Mouse (Mus musculus): ENCODE measurements at regions not wholly inside any gene's neighbourhood (a gene's known extent, or its start where the extent isn't known, plus 50 kb on each side); places are given as distances from the start of the nearest gene placed in this dataset.

GRCm38 (mm10) chr11:112473237-112473636 is 308.8 kb upstream of the Sox9 start:
- no peak overlapping the region for H3K4me3 ChIP-seq (ENCODE audit: low read depth, low read length)
- no peaks in the 10 kb centered on the region for H3K4me1 ChIP-seq (ENCODE audit: insufficient read depth)
- no peak overlapping the region for H3K4me2 ChIP-seq (ENCODE audit: low read depth, low read length)
- H3K27me3 ChIP-seq (ENCODE audit: insufficient read depth, low read length): no peaks in the 10 kb centered on the region
- no peaks in the 10 kb centered on the region for H3K36me3 ChIP-seq (replicated peaks; ENCODE audit: insufficient read depth, low read length)
- no peak for ATAC-seq
- H3K27ac ChIP-seq (ENCODE audit: low read depth): no peak overlapping the region
- TF ChIP-seq EP300 (IDR thresholded peaks at IDR 0.05; ENCODE audit: low read depth): no peak
- no peak for TF ChIP-seq CTCF (IDR thresholded peaks at IDR 0.05; ENCODE audit: low read depth)
- H3K9me3 ChIP-seq (ENCODE audit: low read length): no peaks in the 10 kb centered on the region
- 71% methylated on average over 7 of the region's 7 CpGs for WGBS (ENCODE audit: insufficient replicate concordance)
- DNase-seq: no peak
- H3K9ac ChIP-seq (replicated peaks): no peak overlapping the region

GRCm38 (mm10) chr11:112473681-112474080 is 308.3 kb upstream of the Sox9 start:
- Histone ChIP-seq H3K9me3 (ENCODE audit: low read length) (no peaks in the 10 kb centered on the region), H3K4me2 (ENCODE audit: low read depth, low read length) (no peak overlapping the region), H3K4me3 (ENCODE audit: low read depth, low read length) (no peak overlapping the region), H3K27me3 (ENCODE audit: insufficient read depth, low read length) (no peaks in the 10 kb centered on the region), H3K36me3 (replicated peaks; ENCODE audit: insufficient read depth, low read length) (no peaks in the 10 kb centered on the region), H3K9ac (replicated peaks) (no peak overlapping the region), H3K4me1 (ENCODE audit: insufficient read depth) (no peaks in the 10 kb centered on the region), H3K27ac (ENCODE audit: low read depth) (no peak overlapping the region)
- WGBS (ENCODE audit: insufficient replicate concordance): 70% methylated on average over 6 of the region's 6 CpGs
- DNase-seq (no peak), ATAC-seq (no peak)
- TF ChIP-seq EP300 (IDR thresholded peaks at IDR 0.05; ENCODE audit: low read depth) (no peak), CTCF (IDR thresholded peaks at IDR 0.05; ENCODE audit: low read depth) (no peak)

DNA sequence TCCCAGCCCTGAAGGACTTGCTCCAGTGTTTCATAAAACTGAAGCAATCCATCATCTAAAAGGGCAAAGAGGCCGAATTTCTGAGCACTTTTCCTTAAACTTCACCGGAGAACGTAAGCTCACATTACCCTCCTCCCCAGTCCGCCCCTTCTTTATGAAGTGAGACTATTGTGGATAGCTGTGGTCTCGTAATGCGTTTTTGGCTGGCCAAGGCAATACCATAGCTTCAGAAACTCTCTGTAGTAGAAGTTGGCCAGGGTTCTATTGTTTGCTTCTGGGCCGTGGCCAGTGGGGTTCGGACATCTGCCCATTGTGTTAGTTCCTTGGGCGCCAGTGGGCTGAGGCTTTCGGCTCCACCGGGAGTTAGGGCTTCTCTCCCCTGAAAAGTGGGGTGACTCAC is 301.7 kb upstream of the Sox9 start:
- Histone ChIP-seq H3K27me3 (ENCODE audit: insufficient read depth, low read length) (no peaks in the 10 kb centered on the region), H3K4me1 (ENCODE audit: insufficient read depth) (no peaks in the 10 kb centered on the region), H3K9me3 (ENCODE audit: low read length) (no peaks in the 10 kb centered on the region), H3K36me3 (replicated peaks; ENCODE audit: insufficient read depth, low read length) (no peaks in the 10 kb centered on the region), H3K4me2 (ENCODE audit: low read depth, low read length) (no peak overlapping the region), H3K4me3 (ENCODE audit: low read depth, low read length) (no peak overlapping the region), H3K9ac (replicated peaks) (no peak overlapping the region), H3K27ac (ENCODE audit: low read depth) (no peak overlapping the region)
- no peak for ATAC-seq
- no peak for DNase-seq
- no peak for TF ChIP-seq EP300 (IDR thresholded peaks at IDR 0.05; ENCODE audit: low read depth)
- 81% methylated on average over 11 of the region's 11 CpGs for WGBS (ENCODE audit: insufficient replicate concordance)

DNA sequence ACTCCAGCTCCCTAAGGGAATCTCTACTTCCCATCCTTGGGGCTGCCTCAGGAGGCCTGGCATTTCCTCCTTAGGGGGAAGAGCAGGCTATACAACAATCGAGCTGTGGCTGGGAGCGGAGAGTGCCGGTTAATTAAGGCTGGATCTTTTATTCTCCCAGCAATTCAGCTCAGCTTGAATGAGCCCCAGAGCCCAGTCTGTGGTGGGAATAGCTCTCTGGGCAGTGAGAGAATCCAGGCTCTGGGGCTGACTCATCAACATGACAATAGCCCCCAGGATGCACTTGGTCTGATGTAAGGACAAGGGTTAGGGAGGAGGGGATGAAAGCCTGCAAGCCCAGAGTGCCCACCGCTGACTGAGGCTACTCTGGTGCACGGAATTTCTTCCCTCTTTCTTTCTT is 280.2 kb upstream of the Sox9 start:
- TF ChIP-seq EP300 (IDR thresholded peaks at IDR 0.05; ENCODE audit: low read depth) (no peak), CTCF (IDR thresholded peaks at IDR 0.05; ENCODE audit: low read depth) (no peak)
- 18% methylated on average over 5 of the region's 5 CpGs for WGBS (ENCODE audit: insufficient replicate concordance)
- no peaks in the 10 kb centered on the region for H3K36me3 ChIP-seq (replicated peaks; ENCODE audit: insufficient read depth, low read length)
- no peak for DNase-seq
- no peak overlapping the region for H3K9ac ChIP-seq (replicated peaks)
- H3K4me1 ChIP-seq (ENCODE audit: insufficient read depth): no peaks in the 10 kb centered on the region
- H3K9me3 ChIP-seq (ENCODE audit: low read length): no peaks in the 10 kb centered on the region
- no peak overlapping the region for H3K27ac ChIP-seq (ENCODE audit: low read depth)
- H3K4me2 ChIP-seq (ENCODE audit: low read depth, low read length): no peak overlapping the region
- ATAC-seq: no peak
- no peaks in the 10 kb centered on the region for H3K27me3 ChIP-seq (ENCODE audit: insufficient read depth, low read length)
- no peak overlapping the region for H3K4me3 ChIP-seq (ENCODE audit: low read depth, low read length)

- WGBS (ENCODE audit: insufficient replicate concordance): 74% methylated on average over 8 of the region's 8 CpGs
Measured at GRCm38 (mm10) chr11:112519076-112519475, 262.9 kb upstream of the Sox9 start.

GRCm38 (mm10) chr11:112524983-112525382 is 257.0 kb upstream of the Sox9 start:
- H3K4me1 ChIP-seq (ENCODE audit: insufficient read depth): no peaks in the 10 kb centered on the region
- H3K27ac ChIP-seq (ENCODE audit: low read depth): no peak overlapping the region
- 71% methylated on average over 3 of the region's 3 CpGs for WGBS (ENCODE audit: insufficient replicate concordance)
- H3K9me3 ChIP-seq (ENCODE audit: low read length): no peaks in the 10 kb centered on the region
- no peak overlapping the region for H3K4me2 ChIP-seq (ENCODE audit: low read depth, low read length)
- no peaks in the 10 kb centered on the region for H3K27me3 ChIP-seq (ENCODE audit: insufficient read depth, low read length)
- no peak overlapping the region for H3K4me3 ChIP-seq (ENCODE audit: low read depth, low read length)
- H3K36me3 ChIP-seq (replicated peaks; ENCODE audit: insufficient read depth, low read length): no peaks in the 10 kb centered on the region
- no peak overlapping the region for H3K9ac ChIP-seq (replicated peaks)
- TF ChIP-seq CTCF (IDR thresholded peaks at IDR 0.05; ENCODE audit: low read depth) (0 out of 2 replicates have a peak, but pooled peaks have one; percentile 12), EP300 (IDR thresholded peaks at IDR 0.05; ENCODE audit: low read depth) (no peak)
- DNase-seq (no peak), ATAC-seq (no peak)

More at GRCm38 (mm10) chr11:112519076-112519475, 262.9 kb upstream of the Sox9 start:
- no peaks in the 10 kb centered on the region for H3K36me3 ChIP-seq (replicated peaks; ENCODE audit: insufficient read depth, low read length)
- no peak overlapping the region for H3K4me2 ChIP-seq (ENCODE audit: low read depth, low read length)
- DNase-seq (no peak), ATAC-seq (no peak)
- H3K27ac ChIP-seq (ENCODE audit: low read depth): no peak overlapping the region
- H3K27me3 ChIP-seq (ENCODE audit: insufficient read depth, low read length): no peaks in the 10 kb centered on the region
- H3K4me3 ChIP-seq (ENCODE audit: low read depth, low read length): no peak overlapping the region
- H3K4me1 ChIP-seq (ENCODE audit: insufficient read depth): no peaks in the 10 kb centered on the region
- no peak for TF ChIP-seq EP300 (IDR thresholded peaks at IDR 0.05; ENCODE audit: low read depth)
- no peak overlapping the region for H3K9ac ChIP-seq (replicated peaks)
- no peaks in the 10 kb centered on the region for H3K9me3 ChIP-seq (ENCODE audit: low read length)

GRCm38 (mm10) chr11:112542573-112542972 is 239.5 kb upstream of the Sox9 start:
- TF ChIP-seq CTCF (IDR thresholded peaks at IDR 0.05; ENCODE audit: low read depth) (no peak), EP300 (IDR thresholded peaks at IDR 0.05; ENCODE audit: low read depth) (no peak)
- H3K4me1 ChIP-seq (ENCODE audit: insufficient read depth): no peaks in the 10 kb centered on the region
- no peak overlapping the region for H3K4me3 ChIP-seq (ENCODE audit: low read depth, low read length)
- WGBS (ENCODE audit: insufficient replicate concordance): 50% methylated on average over 6 of the region's 6 CpGs
- no peaks in the 10 kb centered on the region for H3K36me3 ChIP-seq (replicated peaks; ENCODE audit: insufficient read depth, low read length)
- H3K4me2 ChIP-seq (ENCODE audit: low read depth, low read length): no peak overlapping the region
- H3K9ac ChIP-seq (replicated peaks): no peak overlapping the region
- no peaks in the 10 kb centered on the region for H3K27me3 ChIP-seq (ENCODE audit: insufficient read depth, low read length)
- H3K9me3 ChIP-seq (ENCODE audit: low read length): no peaks in the 10 kb centered on the region
- no peak for DNase-seq
- H3K27ac ChIP-seq (ENCODE audit: low read depth): no peak overlapping the region
- no peak for ATAC-seq
